Mouse (Mus musculus): ENCODE results near the gene Shoc2.
"Not testable (repeated sequence)": the region's sequence is repeated elsewhere in the genome, so short reads cannot be mapped to it uniquely, and the experiment has no call there.

The Shoc2 gene

DNA sequence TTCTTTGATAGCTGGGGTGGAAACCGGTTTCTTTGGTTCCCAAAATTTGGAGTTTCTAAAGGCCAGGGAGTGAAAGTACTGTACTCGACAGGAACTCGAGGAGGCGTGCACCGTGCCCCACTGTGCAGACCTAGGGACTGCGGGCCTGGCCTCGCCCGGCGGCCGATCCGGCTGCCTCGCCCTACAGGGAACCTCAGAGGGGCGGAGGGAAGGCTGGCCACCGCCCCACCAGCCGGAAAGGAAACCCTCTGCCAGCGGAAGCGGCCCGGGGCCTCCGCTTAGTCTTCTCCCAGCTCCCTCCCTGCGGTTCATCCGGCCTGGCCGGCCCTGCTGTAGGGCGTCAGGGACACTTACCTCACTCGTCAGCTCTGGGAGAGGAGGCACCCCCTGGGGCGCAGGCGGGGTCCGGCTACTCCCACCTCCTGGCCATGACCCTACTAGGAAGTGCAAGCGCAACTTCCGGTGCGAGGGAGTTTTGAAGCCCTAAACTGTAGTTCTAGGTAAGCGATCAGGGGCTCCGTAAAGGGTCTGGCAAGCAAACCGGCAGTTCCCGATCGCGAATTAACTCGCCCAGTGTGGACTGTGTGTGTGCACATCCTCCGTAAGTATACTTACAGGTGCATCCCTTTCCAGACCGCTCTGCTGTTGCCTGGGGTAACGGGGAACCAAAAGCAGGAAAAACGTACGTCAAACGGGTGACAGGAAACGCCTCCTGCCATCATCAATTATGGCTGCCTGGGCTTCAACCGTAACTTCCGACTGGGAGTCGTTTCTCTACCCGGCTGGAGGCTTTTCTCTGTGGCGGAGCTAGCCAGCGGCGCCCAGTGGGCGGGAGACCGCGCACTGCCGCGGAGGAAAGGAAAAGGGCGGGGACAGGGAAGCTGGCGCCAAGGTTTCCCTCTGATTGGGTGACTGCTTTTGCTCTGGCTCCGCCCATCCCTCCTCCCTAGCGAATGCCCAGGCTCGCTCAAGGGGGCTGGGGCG is at the start of gene Shoc2, which contains the start of gene Bbip1:
Gene Shoc2 (plus strand): TSS at position 505 of the 984 bp plus-strand sequence.
Gene Bbip1 (minus strand): TSS at position 826 of the 984 bp plus-strand sequence.
- DNase-seq (ENCODE audit: low read depth), result peak; percentile 100

DNA sequence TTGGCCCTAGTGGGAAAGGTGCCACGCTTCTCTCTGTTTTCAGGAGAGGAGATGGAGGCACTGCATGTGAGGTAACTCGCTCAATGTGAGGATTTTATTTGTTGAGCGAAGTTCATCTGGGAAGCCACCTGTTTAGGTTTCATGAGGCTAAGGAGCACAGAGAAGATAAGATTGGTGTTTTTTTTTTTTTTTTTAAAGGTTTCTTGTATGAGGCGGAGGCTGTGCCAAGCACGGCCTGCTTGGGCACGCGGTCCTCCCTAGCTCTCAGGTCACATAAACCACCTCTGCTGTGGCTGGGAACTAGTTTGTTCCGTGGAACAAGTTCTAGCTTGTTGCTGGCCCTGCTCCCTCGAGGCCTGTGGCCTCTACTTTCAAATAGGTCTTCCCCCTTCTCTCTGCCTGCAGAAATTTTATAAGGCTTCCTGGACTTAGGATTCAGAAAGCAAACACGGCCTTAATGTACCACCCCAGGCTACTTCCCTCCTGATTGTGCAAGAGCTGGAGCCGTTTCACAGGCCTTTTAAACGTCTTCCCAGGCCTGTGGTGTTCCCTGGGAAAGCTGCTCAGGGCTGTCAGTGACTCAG is 49.5 kb upstream of the Shoc2 start:
- DNase-seq (ENCODE audit: low read depth), result peak; percentile 92

DNA sequence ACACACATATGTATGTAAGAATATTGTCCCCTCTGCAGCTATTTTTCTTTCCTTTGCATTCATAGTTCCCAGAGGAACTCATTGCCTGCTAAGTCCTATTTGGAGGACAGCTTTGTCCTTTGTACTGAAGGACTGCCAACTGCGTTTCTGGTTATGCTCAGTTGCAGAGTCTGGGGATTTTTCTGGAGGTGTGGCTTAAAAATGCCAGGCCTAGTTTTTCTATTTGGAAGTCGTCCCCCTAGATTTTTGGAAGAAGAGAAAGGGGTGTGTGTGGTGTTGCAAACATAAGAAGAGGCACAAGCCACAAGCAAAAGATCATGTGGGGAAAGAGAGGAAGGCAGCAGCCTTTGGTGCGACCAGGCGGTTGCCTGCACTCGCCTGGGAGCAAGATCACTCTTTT is 46.1 kb upstream of the Shoc2 start:
- no peak for DNase-seq (ENCODE audit: low read depth)

DNA sequence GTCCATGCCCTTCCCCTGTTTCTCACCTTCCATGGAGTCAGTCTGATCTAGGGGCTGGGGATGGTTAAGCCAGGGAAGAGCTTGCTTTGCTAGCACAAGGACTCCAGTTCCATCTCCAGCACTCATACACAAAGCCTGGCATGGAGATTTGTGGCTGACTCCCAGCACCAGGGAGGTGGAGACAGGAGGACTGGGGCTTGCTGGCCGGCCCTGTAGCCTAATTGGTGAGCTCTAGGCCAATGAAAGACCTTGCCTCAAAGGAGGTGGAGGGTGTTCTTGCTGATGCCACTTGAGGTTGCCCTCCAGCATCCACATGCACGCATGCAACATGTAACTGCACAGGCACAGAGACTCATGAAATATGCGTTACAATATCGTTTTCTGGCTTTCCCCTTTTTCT is 45.6 kb upstream of the Shoc2 start:
- no peak for DNase-seq (ENCODE audit: low read depth)

DNA sequence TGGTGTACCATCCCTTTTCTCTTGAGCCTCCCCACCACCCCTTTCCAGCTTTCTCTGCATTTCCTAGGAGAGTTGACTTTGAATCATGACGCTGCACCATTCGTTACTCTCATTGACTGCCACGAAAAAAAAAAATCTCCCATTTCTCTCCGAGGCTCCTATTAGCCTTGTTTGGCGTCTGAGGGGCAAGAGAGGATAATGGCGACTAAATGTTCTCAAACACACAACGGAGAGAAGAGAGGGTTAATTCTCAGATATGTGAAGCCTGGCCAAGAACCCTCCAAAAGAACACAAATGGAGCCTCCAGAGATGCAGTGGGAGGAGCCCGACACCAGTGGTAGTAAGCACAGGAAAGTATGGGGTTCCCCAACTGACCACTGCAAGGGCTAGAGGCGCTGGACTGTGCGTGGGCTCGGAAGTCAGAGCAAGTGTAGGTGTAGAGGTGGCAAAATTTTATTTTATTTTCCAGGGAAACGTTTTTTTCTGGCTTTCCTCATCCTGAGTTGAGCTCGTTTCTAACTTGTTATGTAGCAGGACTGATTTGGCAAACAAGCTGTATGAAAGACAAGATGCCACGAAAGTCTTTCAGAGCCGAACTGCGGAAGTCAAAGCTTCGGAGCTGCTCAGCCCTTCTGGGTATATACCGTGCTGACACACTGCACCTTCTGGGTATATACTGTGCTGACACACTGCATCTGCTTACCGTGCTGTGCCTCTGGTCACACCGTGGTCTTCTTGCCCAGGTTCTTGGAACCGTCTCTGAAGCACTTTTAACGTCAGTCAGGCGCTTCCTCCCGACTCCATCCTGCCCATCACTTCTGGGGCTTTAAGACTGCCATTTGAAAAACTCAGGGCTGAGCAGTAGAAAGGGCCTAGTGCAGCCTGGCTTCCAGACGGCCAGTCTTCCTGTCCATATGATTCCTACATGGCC is 44.9 kb upstream of the Shoc2 start:
- no peak for DNase-seq (ENCODE audit: low read depth)

DNA sequence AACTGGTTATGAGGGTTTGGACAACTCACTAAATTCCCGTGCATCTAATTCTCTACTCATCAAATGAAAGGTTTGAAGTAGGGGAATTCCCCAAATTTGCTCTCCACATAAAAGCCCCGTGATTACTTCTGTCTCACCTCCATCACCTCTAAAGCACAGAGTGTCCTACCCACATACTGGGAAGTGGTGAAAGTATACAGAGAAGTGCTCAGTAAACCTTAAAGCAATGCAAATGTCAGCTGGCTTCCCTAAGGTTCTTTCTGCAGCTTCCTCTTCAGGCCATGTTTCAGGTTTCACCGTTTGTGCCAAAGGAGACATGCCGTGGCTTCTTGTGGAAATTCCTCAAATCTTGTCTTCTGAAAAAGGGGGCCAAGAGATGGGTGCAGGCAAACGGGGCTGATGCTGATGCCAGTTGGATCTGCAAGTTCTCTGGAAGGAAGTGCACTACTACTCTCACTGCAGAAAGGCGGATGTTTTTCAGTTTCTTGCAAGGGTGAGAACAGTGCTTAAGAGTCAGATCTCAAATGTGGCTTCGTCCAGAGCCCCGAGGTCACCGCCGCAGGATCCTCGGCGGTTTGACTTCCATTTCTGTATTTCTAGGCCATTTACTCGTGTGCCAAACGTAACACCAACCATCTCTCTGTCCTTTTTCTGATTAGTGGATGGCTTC is 44.0 kb upstream of the Shoc2 start:
- no peak for DNase-seq (ENCODE audit: low read depth)

DNA sequence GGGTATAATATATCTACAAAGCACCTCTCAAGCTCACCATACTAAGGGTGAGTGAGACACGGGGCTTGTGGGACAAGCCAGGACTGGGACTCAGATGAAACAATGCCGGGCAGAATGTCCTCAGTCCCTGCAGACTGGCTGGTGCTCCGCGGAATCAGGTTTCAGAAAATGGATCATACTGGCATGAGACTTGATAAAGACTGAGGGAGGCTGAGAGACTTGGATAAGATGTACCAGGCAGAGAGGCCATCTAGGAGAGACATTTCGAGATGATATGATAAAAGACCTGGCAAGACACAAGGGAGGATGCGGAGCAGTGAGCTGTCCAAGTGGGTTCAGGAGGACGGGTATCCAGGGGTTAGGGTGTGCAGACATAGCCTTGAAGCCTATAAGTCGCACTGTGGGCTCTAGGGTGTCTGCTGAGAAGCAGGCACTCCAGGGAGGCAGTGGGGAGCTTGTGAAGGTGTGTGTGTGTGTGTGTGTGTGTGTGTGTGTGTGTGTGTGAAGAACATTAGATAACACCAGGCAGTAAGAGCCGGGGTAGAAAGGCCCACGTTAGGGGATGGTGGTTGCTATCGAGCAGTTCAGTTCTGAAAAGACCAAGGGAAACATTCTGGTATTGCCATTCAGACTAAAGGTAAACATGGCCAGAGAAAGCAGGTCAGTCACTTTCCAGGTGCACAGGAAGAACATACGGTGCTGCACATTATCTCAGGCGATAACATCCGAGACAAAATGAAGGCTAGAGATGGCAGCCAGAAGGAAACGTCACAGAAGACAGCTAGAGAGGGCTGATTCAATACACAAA is 42.0 kb upstream of the Shoc2 start:
- DNase-seq (ENCODE audit: low read depth), result no peak

DNA sequence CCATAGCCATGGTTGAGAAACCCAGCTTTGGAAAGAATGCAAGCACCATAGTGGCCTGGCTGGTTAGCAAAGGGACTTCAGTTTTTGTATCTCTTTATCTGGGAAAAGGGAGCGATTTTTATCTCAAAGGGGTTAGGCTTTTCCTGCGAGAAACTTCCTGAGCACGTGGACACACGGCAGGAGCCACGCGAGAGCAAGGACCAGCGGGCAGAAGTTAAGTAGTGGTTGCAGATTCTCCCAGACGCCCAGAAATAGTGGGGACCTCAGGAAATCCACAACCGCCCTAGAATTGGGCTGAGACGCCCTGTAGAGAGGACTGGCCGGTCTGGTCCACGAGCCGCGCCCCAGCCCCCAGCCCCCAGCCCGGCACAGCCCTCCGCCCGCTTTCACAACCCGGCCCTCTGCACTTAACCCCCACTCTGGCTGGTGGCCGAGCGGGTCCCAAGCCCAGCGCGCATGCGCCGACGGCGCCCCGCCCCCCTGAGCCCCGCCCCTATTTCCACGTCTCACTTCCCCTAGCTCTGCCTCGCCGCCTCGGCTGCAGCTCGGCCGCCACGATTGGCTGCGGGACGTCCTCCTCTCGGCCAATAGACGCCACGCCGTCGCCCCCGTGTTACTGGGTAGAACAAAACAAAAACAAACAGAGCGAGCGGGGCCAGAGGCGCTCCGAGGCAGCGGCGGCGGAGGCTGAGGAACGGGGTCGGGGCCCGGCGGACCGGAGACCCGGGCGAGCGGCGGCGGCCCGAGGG is 41.2 kb upstream of the Shoc2 start:
- DNase-seq (ENCODE audit: low read depth), result peak; percentile 99

DNA sequence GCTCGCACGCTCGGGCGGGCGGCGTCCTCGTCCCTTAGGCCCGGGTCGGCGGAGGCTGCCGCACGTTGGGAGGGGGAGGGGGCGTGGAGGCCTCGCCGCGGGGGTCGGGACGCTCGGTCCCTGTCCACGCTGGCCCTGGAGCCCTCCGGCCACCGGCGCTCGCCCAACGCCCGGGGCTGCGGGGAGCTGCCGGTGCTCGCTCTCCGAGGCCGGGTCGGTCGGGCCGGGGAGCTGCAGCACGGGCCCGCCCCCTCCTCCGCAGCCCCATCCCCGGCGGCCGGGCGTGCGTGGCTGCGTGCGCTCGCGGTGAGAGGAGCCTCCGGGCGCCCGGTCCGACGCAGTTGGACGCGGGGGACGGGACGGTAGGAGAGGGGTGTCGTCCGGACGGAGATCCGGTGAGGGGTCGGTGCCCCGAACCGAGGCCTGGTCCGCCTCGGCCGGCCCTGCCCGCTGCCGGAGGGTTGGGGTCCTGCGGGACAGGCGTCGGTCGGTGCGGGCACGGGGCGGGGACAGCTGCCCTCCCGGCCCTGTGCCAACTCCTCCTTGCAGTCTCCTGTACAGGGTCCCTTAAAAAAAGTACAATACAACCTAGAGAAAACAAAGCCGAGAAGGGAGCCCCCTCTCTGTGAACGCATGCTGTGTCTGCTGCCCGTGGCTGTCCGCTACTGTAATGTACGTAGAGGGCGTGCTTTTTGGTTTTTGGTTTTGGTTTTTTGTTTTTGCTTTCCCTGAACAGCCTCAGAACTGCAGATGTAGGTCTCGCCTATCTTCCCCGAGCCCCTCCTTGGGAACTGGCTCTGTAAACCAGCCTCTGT is 40.4 kb upstream of the Shoc2 start:
- peak; percentile 83 for DNase-seq (ENCODE audit: low read depth)

DNA sequence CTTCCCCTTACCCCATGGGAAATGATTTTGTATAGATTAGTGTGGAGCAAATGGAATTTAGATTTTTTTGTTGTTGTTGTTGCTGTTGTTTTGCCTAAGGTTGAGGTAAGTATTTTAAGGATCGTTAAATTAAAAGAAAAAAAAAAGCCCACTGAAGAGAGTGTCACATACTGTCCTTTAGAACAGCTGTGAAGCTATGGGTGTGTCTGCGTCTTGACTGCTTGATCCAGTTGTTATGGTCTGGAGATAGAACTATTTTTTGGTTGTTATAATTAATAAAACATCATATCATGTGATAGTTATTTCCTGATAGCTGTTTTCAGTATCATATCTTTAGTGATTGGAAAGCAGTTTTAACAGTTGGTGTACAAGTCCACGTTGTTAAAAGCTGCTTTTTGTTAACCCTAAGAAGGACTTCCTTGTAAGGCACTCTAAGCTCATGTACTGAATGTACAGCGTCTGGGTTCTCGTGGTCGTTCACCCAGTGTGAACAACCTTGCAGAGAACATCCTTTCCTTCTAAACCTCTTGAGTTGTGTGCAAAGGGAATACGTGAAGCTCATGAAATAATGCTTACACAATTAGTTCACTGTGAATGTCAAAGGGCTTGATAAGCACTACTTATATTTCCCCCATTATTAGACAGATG is 39.1 kb upstream of the Shoc2 start:
- no peak for DNase-seq (ENCODE audit: low read depth)

DNA sequence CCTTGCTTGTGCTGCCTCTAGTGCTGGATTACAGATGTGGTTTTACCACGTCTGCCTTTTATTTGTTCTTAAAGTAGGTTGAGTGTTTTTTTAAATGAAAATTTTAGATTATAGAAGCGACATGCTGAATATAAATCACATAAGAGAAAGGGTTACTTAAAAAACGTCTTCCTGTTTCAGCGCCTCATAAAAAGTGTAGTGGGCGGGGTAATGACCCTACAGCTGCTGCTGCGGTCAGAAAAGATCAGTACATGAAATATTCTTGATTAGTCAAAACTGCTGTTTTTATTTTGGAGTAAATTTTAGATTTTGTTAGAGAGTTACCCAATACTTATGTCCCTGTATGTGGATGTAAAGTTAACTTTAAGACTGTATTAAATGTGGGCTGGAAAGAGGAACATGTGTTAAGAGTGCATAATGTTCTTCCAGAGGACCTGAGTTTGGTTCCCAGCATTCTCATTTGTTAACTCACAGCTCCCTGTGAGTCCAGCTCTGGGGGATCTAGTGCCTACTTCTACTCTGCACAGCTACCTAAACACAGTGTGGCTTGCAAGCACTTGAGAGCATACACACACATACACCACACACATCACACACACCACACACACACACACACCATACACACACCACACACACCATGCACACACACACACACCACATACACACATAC is 37.9 kb upstream of the Shoc2 start:
- DNase-seq (ENCODE audit: low read depth), result no peak

DNA sequence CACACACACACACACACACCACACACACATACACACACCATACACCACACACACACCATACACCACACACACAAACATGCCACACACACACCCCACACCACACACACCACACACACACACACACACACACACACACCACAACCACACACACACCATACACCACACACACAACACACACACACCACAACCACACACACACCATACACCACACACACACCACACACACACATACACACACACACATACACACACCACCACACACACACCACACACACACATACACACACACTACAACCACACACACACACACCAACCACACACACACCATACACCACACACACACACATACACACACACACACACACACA is 37.4 kb upstream of the Shoc2 start:
- not testable (repeated sequence) for DNase-seq (ENCODE audit: low read depth)

DNA sequence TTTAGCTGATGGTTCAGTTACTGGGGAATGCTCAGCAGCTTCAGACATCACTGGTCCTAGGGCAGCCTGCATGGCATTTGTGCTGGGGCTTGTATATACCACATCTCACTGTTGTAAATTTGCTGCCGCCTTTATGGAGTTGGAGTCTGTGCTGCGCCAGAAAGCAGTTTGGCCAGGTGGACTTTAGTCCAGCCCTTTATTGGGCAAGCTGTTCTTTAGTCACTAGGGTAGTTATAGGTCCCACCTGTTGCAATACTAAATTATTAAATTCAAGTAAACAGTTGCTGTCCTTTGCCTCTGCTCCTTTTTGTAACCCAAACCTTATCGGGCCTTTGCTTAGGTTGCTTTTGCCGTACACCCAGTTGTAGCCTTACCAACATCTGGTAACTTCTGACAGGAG is 29.2 kb upstream of the Shoc2 start:
- DNase-seq (ENCODE audit: low read depth), result no peak

DNA sequence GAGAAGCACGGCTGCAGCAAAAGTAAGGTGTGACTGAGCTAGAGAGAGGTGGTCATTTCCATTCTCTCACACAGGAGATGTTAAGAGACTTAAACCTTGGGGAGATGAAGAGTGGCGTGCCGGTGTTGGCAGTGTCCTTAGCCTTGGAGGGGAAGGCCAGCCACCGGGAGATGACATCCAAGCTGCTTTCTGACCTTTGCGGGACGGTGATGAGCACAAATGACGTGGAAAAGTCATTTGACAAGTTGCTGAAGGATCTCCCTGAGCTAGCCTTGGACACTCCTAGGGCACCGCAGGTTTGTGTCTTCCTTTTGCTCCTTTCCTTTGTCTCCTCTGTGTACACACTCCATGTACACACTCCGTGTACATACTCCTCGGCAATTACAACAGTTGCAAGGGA is 24.6 kb upstream of the Shoc2 start:
- no peak for DNase-seq (ENCODE audit: low read depth)

DNA sequence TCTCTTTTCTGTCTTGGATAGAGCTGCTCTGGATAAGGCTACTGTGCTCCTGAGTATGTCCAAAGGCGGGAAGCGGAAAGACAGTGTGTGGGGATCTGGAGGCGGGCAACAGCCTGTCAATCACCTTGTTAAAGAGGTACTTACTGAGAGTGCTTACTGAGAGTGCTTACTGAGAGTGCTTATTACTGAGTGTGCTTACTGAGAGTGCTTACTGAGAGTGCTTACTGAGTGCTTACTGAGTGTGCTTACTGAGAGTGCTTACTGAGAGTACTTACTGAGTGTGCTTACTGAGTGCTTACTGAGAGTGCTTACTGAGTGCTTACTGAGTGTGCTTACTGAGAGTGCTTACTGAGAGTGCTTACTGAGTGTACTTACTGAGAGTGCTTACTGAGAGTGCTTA is 22.1 kb upstream of the Shoc2 start:
- not testable (repeated sequence) for DNase-seq (ENCODE audit: low read depth)

DNA sequence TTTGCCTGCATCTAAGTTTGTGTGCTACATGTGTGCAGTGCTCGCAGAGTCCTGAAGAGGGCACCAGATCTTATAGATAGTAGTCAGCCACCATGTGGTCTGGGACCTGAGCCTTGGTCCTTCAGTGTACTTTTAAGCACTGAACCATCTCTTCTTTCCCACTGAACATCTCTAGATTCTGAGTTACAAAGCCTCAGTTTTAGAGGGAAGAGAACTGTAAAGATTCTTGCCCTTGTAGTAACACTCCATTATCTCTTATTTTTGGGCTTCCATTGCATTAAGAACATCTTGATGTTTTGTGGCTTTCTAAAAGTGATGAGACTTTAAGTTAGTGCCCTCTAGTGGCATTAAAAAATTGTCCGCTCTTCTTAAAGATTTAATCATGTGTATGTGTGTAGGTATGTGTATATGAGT is 18.8 kb upstream of the Shoc2 start:
- DNase-seq (ENCODE audit: low read depth), result peak; percentile 75

DNA sequence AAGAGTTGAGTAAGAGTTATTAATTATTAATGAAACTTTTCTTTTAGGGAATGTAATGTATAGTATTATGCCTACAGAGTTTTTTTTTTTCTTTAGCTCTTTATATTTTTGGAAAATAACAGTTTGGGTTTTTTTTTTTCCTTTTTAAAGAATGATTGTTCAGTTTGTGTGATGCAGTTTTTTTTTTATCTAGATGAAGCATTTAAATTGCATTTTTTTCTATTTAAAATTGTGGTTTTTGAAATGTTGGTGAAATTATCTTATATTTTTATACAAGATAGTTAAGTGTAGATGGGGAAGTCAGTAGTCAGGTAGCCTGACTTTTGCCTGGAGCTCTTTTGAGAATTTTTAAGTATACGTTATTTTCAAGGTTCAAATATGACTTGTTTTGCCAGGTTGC is 17.4 kb upstream of the Shoc2 start:
- no peak for DNase-seq (ENCODE audit: low read depth)

DNA sequence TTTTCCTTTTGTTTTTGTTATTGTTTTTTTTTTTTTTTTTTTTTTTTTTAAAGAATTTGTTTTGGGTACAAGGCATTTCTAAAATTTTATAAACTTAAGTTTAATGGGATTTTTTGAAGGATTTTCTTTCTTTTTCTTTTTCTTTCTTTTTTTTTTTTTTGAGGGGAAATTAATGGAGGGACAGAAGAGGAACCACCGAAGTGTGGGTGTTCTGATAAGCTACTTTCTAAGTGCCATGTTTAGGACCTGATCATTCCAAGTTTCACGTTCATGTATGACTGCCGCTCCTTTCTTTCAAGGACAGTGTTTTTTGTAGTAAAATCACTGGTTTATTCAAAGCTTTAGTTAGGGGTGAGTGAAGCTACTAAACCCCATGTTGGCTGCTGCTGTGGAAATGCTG is 14.9 kb upstream of the Shoc2 start:
- no peak for DNase-seq (ENCODE audit: low read depth)
